Mouse (Mus musculus) CH12.LX (cell line): ENCODE measurements around the gene Cxcl12. TPM values are rescaled to one million over a fixed set of nuclear protein-coding genes. Genes with fewer than 3 reads are reported as not detected.

Experiments
- DNase-seq: peaks from one replicate; pipeline ENCODE4 v3.0.0-alpha.2; 2013; ENCODE audit errors: extremely low read depth
- H3K27ac ChIP-seq: 2 replicates; pipeline ENCODE4 v1.5.1; 2012; ENCODE audit warnings: low read depth, mild to moderate bottlenecking, control low read depth, moderate library complexity; ENCODE audit not compliant: insufficient read depth
- H3K27me3 ChIP-seq: replicated peaks from 2 replicates; pipeline ENCODE3; 2012; ENCODE audit warnings: inconsistent platforms
- H3K36me3 ChIP-seq, 2 experiments: replicated peaks in 1 of 2; 2 replicates each; pipeline versions ENCODE3 to v1.6.1; 2012; ENCODE audit warnings: inconsistent platforms in 1 of 2, low read length in 1 of 2, mild to moderate bottlenecking in 1 of 2, mixed read lengths in 1 of 2, moderate library complexity in 1 of 2; ENCODE audit not compliant: control insufficient read depth in 1 of 2, insufficient read depth in 1 of 2
- H3K4me1 ChIP-seq, 2 experiments: 2 replicates each; pipeline ENCODE4 v1.6.1; 2012; ENCODE audit warnings: inconsistent platforms in 1 of 2, moderate library complexity in 1 of 2; ENCODE audit not compliant: insufficient read depth in 2 of 2, control insufficient read depth in 1 of 2
- H3K4me2 ChIP-seq: 2 replicates; pipeline ENCODE4 v1.6.1; 2012; ENCODE audit warnings: low read depth, mild to moderate bottlenecking, control low read depth; ENCODE audit not compliant: poor library complexity, insufficient read depth, severe bottlenecking
- H3K4me3 ChIP-seq, 3 experiments: fragments of 150-350 bp in 1 of 3; sonication (generic) in 1 of 3; replicated peaks in 1 of 3; 2 replicates each; pipeline versions ENCODE3 to v1.5.1; 2011 to 2012; ENCODE audit warnings: low read depth in 2 of 3, low read length in 2 of 3, mild to moderate bottlenecking in 2 of 3, moderate library complexity in 2 of 3, control low read depth in 1 of 3, improper control_type of control experiment in 1 of 3, inconsistent platforms in 1 of 3, mixed read lengths in 1 of 3; ENCODE audit not compliant: poor library complexity in 1 of 3
- H3K79me2 ChIP-seq: replicated peaks from 2 replicates; pipeline ENCODE4 v1.6.1; 2012; ENCODE audit warnings: mild to moderate bottlenecking, moderate library complexity; ENCODE audit not compliant: control insufficient read depth, poor library complexity, insufficient read depth, severe bottlenecking; ENCODE audit errors: extremely low read depth
- H3K9ac ChIP-seq: 2 replicates; pipeline ENCODE4 v1.6.1; 2012; ENCODE audit warnings: low read depth, mild to moderate bottlenecking, control low read depth, moderate library complexity; ENCODE audit not compliant: insufficient read depth
- H3K9me3 ChIP-seq: replicated peaks from 2 replicates; pipeline ENCODE3; 2012; ENCODE audit warnings: low read length, inconsistent platforms, mixed read lengths
- BHLHE40 ChIP-seq: IDR thresholded peaks from 2 replicates; pipeline ENCODE4 v1.6.1; 2011; ENCODE audit warnings: mild to moderate bottlenecking, low read depth, low read length, improper control_type of control experiment
- CHD2 ChIP-seq: IDR thresholded peaks from 2 replicates; pipeline ENCODE4 v1.6.1; 2011; ENCODE audit warnings: low read length, improper control_type of control experiment
- E2F4 ChIP-seq: IDR thresholded peaks from 2 replicates; pipeline ENCODE4 v1.6.1; 2011; ENCODE audit warnings: low read depth, low read length, improper control_type of control experiment; ENCODE audit not compliant: insufficient replicate concordance
- ELF1 ChIP-seq: IDR thresholded peaks from 2 replicates; pipeline ENCODE4 v1.6.1; 2014; ENCODE audit warnings: low read depth, mild to moderate bottlenecking, inconsistent platforms, low read length, improper control_type of control experiment
- ETS1 ChIP-seq: conservative IDR thresholded peaks from 2 replicates; pipeline ENCODE4 v1.6.1; 2012; ENCODE audit warnings: low read depth, mild to moderate bottlenecking, inconsistent platforms, low read length, improper control_type of control experiment, moderate library complexity
- HCFC1 ChIP-seq: IDR thresholded peaks from 2 replicates; pipeline ENCODE4 v1.6.1; 2012; ENCODE audit warnings: low read depth, mild to moderate bottlenecking, inconsistent platforms, low read length, improper control_type of control experiment
- JUN ChIP-seq: IDR thresholded peaks from 2 replicates; pipeline ENCODE4 v1.6.1; 2011; ENCODE audit warnings: low read depth, mild to moderate bottlenecking, low read length, improper control_type of control experiment, moderate library complexity; ENCODE audit not compliant: insufficient read depth
- KAT2A ChIP-seq: IDR thresholded peaks from 2 replicates; pipeline ENCODE4 v1.6.1; 2012; ENCODE audit warnings: low read length, improper control_type of control experiment, inconsistent platforms; ENCODE audit not compliant: insufficient replicate concordance
- MAFK ChIP-seq: IDR thresholded peaks from 2 replicates; pipeline ENCODE4 v1.6.1; 2011; ENCODE audit warnings: low read length, improper control_type of control experiment; ENCODE audit not compliant: insufficient replicate concordance
- MAX ChIP-seq: IDR thresholded peaks from 2 replicates; pipeline ENCODE4 v1.6.1; 2011; ENCODE audit warnings: low read length, improper control_type of control experiment
- MEF2A ChIP-seq: IDR thresholded peaks from 2 replicates; pipeline ENCODE4 v1.6.1; 2014; ENCODE audit warnings: low read depth, mild to moderate bottlenecking, inconsistent platforms, low read length, improper control_type of control experiment, borderline replicate concordance
- MYC ChIP-seq: IDR thresholded peaks from 2 replicates; pipeline ENCODE4 v1.6.1; 2011; ENCODE audit warnings: low read depth, mild to moderate bottlenecking, improper control_type of control experiment, low read length
- POLR2AphosphoS2 ChIP-seq: IDR thresholded peaks from 2 replicates; pipeline ENCODE4 v1.6.1; 2011; ENCODE audit warnings: low read depth, low read length, improper control_type of control experiment
- TBP ChIP-seq: conservative IDR thresholded peaks from 2 replicates; pipeline ENCODE4 v1.6.1; 2011; ENCODE audit warnings: low read depth, low read length, improper control_type of control experiment
- TCF12 ChIP-seq: IDR thresholded peaks from 2 replicates; pipeline ENCODE4 v1.6.1; 2014; ENCODE audit warnings: low read depth, mild to moderate bottlenecking, inconsistent platforms, low read length, improper control_type of control experiment
- UBTF ChIP-seq: IDR thresholded peaks from 2 replicates; pipeline ENCODE4 v1.6.1; 2012; ENCODE audit warnings: low read depth, mild to moderate bottlenecking, inconsistent platforms, low read length, improper control_type of control experiment, moderate library complexity
- USF1 ChIP-seq: IDR thresholded peaks from 2 replicates; pipeline ENCODE4 v1.6.1; 2014; ENCODE audit warnings: low read depth, mild to moderate bottlenecking, inconsistent platforms, low read length, improper control_type of control experiment
- ZMIZ1 ChIP-seq: IDR thresholded peaks from 2 replicates; pipeline ENCODE4 v1.6.1; 2012; ENCODE audit warnings: low read depth, mild to moderate bottlenecking, inconsistent platforms, low read length, improper control_type of control experiment
- ZNF384 ChIP-seq: IDR thresholded peaks from 2 replicates; pipeline ENCODE4 v1.6.1; 2012; ENCODE audit warnings: low read depth, low read length, improper control_type of control experiment, inconsistent platforms
- dilution Hi-C: fragments of 300-500 bp; cut with MboI; formaldehyde crosslinking; loops from 2 replicates; pipeline ENCODE4 v1.14.3; 2020; ENCODE audit warnings: low sequenced_read_pairs; ENCODE audit not compliant: extremely low pct_unique_long_range_greater_than_20kb, extremely low pct_ligation_motif_present
- in situ Hi-C: fragments of 300-500 bp; cut with MboI; formaldehyde crosslinking; loops from 3 replicates; pipeline ENCODE4 v1.14.3; 2019; ENCODE audit warnings: low sequenced_read_pairs, low pct_ligation_motif_present, low pct_unique_long_range_greater_than_20kb, mixed read lengths
- polyA plus RNA-seq: library from polyadenylated mRNA; unstranded; fragments of >175 nt; gene quantifications from 2 replicates; pipeline ENCODE4 v1.2.1, GENCODE M21; 2012; ENCODE audit warnings: low read depth; ENCODE audit not compliant: insufficient read length
- total RNA-seq, 2 experiments: library from RNA; depleted of rRNA; stranded (reverse); fragments of 300-350 nt in 1 of 2; fragments of >200 nt in 1 of 2; gene quantifications; 2 replicates each; pipeline ENCODE4 v1.2.3; 2012 to 2014

Gene Cxcl12
- total and polyA plus RNA-seq, 3 experiments: not detected

DNA sequence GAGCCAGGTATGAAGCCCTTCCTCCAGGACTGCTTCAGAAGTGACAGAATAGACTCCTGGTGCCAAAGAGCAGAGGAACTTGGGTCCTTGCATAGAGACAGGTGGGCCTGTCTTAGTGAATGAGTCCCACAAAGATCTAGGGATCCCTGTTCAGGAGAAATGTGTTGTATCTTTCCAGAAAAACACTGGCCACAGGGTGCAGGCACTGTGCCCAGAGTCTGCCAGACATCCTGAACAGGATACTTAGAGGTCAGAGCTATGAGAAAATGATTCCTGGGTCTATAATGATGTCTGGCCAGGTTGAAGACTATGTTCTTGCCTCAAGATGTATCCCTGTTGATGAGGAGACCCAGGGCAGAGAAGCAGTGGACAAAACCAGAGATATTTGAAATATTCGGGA, 42.0 kb upstream of the Cxcl12 start:
- Histone ChIP-seq H3K27me3 (peaks cover 89% of the 10 kb centered on the region), H3K4me2 (no peak overlapping the region), H3K4me3 (no peak overlapping the region), H3K9me3 (no peaks in the 10 kb centered on the region), H3K79me2 (no peaks in the 10 kb centered on the region), H3K9ac (no peak overlapping the region), H3K4me1 (no peaks in the 10 kb centered on the region), H3K36me3 (no peaks in the 10 kb centered on the region), H3K27ac (no peak overlapping the region)
- dilution Hi-C loops: no loop called here
- TF ChIP-seq ZNF384 (no peak), ZMIZ1 (no peak), TCF12 (no peak), MYC (no peak), MAX (no peak)
- in situ Hi-C loops: no loop called here
- no peak for DNase-seq

DNA sequence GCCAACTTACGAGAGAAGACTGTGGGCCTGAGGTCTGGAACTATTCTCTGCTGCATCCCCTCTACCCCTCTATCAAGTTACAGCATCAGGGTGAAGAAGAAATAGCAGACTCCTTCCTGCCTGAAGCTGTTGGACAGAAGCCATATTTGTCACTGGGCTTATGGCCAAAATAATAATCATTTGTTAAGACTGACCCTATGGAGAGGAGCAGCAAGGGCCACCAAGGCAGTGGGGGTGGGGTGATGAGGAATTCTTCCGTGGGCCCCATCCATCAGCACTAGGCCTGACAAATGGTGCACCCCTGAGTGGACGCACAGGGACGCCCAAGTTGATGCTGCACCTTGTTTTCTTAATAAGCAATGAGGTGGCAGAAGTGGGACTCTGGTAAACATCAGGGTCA, 38.9 kb upstream of the Cxcl12 start:
- TF ChIP-seq BHLHE40: no peak
- no peak for TF ChIP-seq POLR2AphosphoS2
- no peak for TF ChIP-seq CHD2
- TF ChIP-seq KAT2A: no peak
- no peak for TF ChIP-seq USF1
- TF ChIP-seq HCFC1: no peak
- no peak for TF ChIP-seq TBP
- TF ChIP-seq MAFK: no peak
- no peak for TF ChIP-seq E2F4
- TF ChIP-seq ETS1: no peak
- no peak overlapping the region for H3K4me3 ChIP-seq
- no peak overlapping the region for H3K4me2 ChIP-seq
- no peaks in the 10 kb centered on the region for H3K4me1 ChIP-seq
- dilution Hi-C loops (no loop called here), in situ Hi-C loops (no loop called here)
- no peaks in the 10 kb centered on the region for H3K36me3 ChIP-seq
- H3K79me2 ChIP-seq: no peaks in the 10 kb centered on the region
- H3K9me3 ChIP-seq: no peaks in the 10 kb centered on the region
- no peak overlapping the region for H3K27ac ChIP-seq
- no peak for DNase-seq
- peaks cover 96% of the 10 kb centered on the region for H3K27me3 ChIP-seq
- H3K9ac ChIP-seq: no peak overlapping the region

DNA sequence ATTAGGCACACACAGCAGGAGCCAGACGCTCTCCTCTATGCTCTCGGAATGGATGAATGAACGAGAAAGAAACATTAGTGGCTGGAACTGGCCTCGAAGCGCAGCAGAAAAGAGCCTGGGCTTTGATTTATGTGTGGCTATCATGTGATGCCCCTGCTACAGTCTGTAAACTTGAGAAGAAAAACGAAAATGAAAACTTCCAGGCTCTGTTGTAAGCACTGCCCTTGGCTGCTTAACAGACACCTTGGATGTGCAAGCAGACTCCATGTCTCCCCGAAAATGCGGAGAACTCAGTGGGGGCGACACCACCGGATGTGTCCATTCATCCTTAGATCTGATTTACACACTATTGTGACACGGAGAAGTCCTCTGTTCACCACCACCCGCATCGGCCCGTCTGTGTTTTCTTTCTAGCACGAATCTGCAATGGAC, 37.6 kb upstream of the Cxcl12 start:
- dilution Hi-C loops (no loop called here), in situ Hi-C loops (no loop called here)
- no peak overlapping the region for H3K4me2 ChIP-seq

More for the DNA sequence above, 37.6 kb upstream of the Cxcl12 start:
- Histone ChIP-seq H3K9me3 (no peaks in the 10 kb centered on the region), H3K79me2 (no peaks in the 10 kb centered on the region), H3K9ac (no peak overlapping the region), H3K4me3 (no peak overlapping the region), H3K4me1 (no peaks in the 10 kb centered on the region), H3K27me3 (peaks cover 93% of the 10 kb centered on the region), H3K36me3 (no peaks in the 10 kb centered on the region), H3K27ac (no peak overlapping the region)
- DNase-seq: no peak
- TF ChIP-seq ELF1 (no peak), MEF2A (no peak), ZMIZ1 (no peak), JUN (no peak), UBTF (no peak), MAFK (no peak), ETS1 (no peak), MAX (no peak)
